Mouse (Mus musculus): ENCODE results near the gene Gramd1c.
A peak's percentile ranks its signal among the peaks of the same experiment; 100 is the strongest.

The Gramd1c gene

DNA sequence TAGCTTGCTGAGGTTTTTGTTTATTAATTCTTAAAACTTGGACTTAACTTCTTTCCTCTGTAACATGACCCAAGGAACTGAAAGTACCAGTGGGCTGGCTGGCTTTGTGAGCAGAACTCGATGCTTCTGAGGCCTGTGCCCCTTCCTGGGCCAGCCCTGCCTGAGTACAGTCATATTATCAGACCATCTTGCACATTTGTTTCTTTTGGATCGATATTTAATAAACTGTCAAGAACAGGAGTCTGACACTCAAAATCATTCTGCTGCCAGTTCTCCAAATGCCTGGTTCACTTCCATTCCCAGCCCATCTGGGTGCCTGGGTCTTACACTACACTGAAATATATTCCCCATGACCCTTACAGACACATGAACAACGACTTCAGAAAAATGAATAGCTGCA lies 117.3 kb downstream of the Gramd1c start:
- no peak for DNase-seq

DNA sequence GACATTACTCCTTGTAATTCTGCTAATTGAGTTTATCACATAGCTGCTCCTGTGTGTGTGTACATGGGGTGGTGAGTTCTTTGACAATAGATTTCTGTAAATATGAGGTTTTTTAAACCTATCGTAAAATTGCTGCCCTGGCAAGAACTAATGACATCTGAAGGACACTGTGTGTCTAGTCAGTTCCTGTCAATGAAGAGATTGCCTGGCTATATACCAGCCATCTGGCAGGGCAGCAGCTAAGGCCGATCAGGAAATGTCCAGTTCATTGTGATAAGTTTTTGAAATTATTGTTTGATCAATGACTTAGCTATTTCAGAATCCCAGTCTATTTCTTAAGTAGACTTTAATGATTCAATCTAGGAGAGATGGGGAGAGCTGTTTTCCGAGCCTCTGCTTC lies 117.8 kb downstream of the Gramd1c start:
- no peak for DNase-seq

DNA sequence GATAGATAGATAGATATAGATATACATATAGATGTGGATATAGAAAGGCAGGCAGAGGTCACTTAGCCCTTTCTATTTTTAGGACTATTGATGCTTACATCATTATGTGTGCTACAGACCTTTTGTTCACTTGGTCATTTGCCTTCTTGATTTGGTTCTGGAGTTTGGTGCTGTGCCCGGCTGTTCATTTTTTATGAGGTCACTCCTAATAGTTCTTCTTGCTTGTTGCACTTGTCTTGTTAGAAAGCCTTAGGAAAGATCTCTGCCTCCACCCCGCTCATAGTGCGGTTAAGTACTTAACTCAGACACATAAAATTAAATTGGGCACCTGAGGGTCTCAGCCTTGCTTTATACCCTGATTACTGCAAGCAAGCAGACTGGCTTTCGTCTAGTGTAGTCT lies 122.3 kb downstream of the Gramd1c start:
- no peak for DNase-seq

DNA sequence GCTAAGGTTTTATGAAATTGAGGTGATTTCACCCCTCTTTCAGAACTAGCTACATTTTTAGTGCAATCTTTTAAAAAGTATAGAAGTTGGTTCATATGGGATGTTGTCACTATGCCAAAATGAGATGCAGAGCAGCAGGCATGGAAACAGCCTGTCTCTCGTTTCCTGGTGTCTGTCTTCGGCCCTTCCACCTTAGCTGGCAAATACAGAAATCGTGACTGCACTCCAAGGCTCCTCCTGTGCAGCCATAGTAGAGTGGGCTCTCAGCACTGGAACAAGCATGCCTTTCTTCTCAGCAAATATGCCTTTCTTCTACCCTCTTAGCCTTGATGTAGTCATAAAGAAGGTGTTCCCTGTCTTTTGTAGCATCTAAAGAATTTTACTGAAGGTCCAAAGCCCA lies 127.3 kb downstream of the Gramd1c start:
- no peak for DNase-seq

DNA sequence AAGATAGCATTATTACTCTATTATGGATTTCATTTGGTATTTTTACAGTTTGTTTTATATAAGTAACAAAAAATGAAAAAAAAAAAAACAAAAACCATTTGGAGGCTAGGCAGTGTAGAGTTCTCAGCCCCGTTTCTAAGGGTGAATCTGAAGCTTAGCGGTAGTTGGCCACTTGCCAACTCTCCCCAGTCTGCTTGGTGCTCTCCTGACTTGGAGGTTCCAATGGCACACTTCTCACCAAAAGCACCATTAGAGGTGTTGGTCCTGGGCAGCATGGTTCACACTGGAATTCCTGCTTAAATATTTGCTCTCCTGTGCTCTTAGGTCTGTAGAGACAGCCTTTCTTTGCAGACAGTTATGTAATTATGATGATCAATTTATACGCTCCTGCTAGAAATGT lies 127.8 kb downstream of the Gramd1c start:
- DNase-seq: peak; percentile 9

DNA sequence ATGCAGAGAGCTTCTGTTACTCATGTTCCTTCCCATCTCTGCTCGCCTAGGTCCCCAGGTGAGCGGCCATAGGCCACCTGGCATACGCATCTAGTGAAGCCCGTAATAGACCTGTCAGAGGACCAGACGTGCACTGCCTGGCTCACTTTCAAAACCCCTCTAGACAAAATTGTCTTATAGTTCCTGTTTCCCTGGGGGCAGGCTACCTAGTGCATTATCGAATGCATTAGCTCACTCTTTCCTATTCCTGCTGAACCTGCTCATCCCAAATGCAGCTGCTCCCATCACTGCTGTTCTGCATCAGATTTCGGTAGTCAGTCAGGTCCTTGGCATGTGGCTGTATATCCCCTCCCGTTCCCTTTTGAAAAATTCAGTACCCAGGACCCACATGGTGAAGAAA lies 128.3 kb downstream of the Gramd1c start:
- no peak for DNase-seq

DNA sequence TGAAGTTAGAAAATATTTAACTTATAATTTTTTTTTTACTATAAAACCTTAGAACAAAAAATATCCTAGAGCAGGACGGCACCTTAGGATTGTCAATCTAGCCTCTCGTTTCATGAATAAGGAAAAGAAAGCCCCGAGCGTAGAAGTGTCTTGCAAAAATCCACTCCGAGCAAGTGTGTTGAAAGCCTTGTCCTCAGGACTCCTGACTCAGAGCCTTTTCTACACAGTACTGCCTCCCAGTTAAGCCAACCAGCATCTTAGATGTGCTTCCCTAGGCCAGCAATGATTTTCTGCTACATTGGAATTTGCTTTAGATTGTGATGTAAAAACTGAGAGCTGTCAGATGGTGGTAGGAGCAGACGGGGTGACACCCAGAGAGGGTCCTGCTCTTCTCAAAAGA lies 130.1 kb downstream of the Gramd1c start:
- no peak for DNase-seq

DNA sequence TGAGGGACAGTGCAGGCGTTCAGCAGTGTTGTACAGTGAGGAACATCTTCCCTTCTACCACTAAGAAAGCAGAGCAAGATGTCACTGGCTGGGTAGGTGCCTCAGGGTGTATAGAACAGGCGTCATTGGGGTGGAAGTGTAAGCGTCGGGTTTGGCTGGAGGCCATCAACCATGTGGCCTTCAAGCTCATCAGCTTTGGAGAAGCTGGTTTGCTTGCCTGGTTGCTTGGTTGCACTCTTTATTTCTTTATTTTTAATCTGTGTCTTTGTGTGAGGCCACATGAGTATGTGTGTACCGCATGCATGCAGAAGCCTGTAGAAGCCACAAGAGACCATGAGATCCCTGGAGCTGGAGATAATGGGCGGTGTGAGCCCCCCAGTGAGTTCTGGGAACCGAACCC lies 130.8 kb downstream of the Gramd1c start:
- DNase-seq: no peak

DNA sequence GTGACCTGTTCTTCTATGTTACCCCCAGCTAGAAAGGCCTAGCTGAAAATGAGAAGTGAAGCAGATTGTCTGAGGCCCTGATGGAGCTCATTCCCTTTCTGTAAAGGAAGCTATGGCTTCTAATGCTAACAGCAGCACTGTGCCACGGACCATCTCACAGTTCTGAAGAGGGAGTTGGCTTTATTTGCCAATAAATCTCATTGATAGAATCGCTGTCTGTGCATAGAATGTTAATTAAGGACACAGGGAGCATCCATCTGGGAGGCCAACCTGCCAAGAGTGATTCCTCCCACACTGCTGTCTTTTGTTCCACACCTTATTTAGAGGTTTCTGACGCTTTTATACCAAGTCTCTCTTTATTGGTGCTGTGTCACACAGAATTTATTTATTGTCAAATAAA lies 131.6 kb downstream of the Gramd1c start:
- DNase-seq: no peak

DNA sequence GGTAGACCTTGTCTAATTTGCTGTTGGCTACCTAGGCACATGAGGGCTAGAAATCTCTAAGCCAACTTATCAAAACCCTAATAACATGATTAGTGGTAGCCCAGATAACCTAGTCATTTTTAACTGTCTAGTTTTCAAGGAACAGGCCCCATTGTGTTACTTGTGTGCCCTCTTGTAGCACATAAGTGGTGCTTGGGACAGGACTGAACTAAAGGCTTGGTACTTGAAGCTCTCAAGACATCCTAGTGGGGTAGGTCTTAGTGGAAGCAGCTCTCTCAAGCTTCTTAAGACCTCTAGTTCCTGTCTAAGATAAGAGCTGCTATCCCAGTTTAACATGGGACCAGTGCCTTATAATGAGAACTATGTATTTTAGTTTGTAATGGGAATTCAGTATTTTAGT lies 132.6 kb downstream of the Gramd1c start:
- DNase-seq: no peak
